Mouse (Mus musculus): ENCODE results near the gene Cym. TPM values are rescaled to one million over a fixed set of nuclear protein-coding genes. Genes with fewer than 3 reads are reported as not detected.

Gene Cym
- total RNA-seq, 2 experiments from 2014 or later = not detected

DNA sequence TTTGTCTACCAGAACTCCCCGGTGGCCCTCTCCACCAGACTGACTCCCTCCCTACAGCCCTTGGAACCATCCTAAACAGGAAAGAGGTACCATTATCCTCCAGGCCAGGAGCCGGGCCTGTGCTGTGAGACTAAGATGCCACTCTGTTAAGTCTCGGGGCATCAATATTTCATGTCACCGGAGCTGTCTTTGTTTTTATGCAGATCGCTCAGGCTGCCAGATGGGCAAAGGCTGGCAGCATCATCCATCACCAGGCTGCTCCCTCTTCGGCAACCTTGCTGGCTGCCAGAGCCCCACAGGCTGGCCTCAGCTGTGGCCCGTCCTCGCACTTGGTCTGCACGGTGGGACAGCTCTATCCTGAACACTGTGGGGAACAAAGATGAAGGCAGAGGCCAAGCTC, 45.0 kb downstream of the Cym start:
- intact Hi-C loops (cut with DNase I) = no loop called here
- DNase-seq = peak; percentile 81

DNA sequence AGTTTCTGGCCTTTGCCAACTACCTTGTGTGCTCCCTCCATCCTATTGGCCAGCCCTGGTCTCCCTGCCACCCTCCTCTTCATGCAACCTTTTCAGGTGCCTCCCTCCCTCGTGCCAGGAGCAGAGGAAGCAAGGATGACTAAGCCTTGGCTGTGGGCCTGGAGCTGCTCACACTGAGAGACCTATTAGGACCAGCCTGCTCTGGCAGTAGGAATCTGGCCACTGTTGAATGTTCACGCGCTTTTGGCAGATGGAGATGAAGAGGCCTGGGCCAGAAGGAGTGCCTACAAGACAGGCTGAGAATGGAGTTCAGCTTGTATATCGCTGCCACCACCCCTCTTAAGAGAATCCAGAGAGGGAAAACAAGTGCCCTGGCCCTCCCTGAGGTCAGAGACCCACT, 46.0 kb downstream of the Cym start:
- peak; percentile 92 for DNase-seq
- intact Hi-C loops (cut with DNase I) = no loop called here

DNA sequence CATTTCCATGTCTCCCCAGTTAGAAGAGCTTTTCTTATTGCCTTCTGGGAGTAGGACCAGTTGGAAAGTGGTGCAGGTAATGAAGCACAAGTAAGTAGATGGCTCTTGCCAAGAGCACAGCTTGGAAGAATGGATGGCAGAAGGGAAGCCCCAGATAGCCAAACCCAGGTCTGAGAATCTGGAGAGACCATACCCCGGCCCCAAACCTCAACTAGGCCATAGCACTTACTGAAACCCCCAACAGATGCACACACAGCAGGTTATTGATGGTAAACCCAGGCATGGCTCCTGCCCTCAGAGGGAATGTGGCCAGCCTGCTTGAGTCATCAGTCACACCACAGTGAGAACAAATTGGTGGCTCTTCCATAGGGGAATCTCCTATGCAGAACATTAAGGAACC, 49.0 kb downstream of the Cym start:
- intact Hi-C loops (cut with DNase I) = no loop called here
- peak; percentile 79 for DNase-seq

DNA sequence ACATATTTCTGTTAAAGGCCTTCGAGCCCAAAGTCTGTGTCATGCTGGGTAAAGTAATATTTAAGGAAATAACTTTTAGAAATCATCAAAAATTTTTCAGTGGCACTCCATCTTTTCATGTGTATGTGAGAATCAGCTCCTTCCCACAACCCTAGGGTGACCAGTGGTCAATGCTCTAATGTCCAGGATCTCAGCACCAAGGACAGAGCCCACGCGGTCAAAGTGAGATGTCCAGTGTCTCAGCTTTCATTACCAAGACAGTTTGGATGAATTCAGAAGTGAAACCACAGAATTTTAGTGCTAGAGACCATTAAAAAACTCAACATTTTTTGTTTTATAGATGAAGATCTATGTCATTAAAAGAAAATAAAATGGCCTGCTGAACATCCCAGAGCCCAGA, 49.6 kb downstream of the Cym start:
- intact Hi-C loops (cut with DNase I) = no loop called here
- no peak for DNase-seq

DNA sequence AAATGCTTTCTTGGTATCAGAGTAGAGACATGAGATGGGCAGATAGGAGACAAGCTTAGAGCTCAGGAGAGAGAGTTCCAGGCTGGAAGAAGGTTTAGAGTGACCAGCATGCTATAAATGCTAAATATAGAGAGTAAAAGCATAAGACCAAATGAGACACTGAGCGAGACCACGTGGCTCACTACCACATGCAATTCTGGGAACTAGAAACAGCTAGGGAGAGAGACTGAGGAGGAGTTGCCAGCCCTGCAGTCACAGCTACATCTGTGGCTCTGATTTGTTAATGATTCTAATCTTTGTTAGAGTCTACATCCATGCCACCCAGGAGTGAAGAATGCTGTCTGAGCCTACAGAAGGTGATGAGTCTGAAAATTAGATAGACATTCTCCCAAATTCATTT, 52.0 kb downstream of the Cym start:
- intact Hi-C loops (cut with DNase I) = no loop called here

DNA sequence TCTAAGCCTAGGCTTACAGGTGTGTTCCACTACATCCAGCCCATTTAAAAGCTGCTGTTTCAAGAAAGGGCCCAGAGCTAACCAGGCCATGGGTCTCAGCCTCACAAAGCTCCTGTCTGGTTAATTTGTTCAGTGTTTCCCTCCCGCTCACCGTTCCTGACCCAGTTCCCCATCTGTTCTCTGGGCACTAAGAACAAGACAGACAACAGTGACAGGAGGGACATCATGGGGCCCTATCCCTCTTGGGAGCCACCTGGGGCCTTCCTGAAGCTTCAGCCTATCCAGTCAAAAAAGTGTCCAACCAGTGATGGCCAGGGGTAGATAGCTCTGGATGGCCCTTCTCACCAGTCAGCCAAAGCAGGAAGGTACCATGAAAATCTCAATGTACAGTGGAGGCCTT, 58.8 kb downstream of the Cym start:
- DNase-seq = no peak
- intact Hi-C loops (cut with DNase I) = no loop called here

More for the DNA sequence above, 52.0 kb downstream of the Cym start:
- no peak for DNase-seq

Other genes starting within 250 kb of the Cym start
- gene Kcna3, start 185.6 kb downstream of the Cym start, total RNA-seq (2021) = 10 to 100 TPM; 32.9 to 36.6 TPM
- 10 to 100 TPM; 21.6 to 21.8 TPM for gene Kcna2, start 120.6 kb downstream of the Cym start, total RNA-seq (2021)
- under 1 TPM in 1 of 2 experiments, not detected in 1; 0.54 TPM for gene Kcna10, start 38.7 kb downstream of the Cym start, total RNA-seq (2021)
- not detected for gene A630076J17Rik, start 8.9 kb upstream of the Cym start, total RNA-seq (2021)
- not detected for gene Prok1, start 18.0 kb upstream of the Cym start, total RNA-seq (2021)
- gene Lamtor5, start 57.1 kb upstream of the Cym start, total RNA-seq (2021) = 10 to 100 TPM; 57.9 to 64.0 TPM
- 1 to 10 TPM; 1.0 to 1.3 TPM for gene Slc16a4, start 69.5 kb upstream of the Cym start, total RNA-seq (2021)
- 10 to 100 TPM; 24.3 to 24.6 TPM for gene Rbm15, start 111.9 kb upstream of the Cym start, total RNA-seq (2021)
- 10 to 100 TPM; 21.2 to 25.8 TPM for gene Kcnc4, start 237.8 kb upstream of the Cym start, total RNA-seq (2021)

All from left cerebral cortex, postnatal 4 days (tissue).